37 mouse cellular contexts compared by ENCODE assay signal in the genomic region with DNA sequence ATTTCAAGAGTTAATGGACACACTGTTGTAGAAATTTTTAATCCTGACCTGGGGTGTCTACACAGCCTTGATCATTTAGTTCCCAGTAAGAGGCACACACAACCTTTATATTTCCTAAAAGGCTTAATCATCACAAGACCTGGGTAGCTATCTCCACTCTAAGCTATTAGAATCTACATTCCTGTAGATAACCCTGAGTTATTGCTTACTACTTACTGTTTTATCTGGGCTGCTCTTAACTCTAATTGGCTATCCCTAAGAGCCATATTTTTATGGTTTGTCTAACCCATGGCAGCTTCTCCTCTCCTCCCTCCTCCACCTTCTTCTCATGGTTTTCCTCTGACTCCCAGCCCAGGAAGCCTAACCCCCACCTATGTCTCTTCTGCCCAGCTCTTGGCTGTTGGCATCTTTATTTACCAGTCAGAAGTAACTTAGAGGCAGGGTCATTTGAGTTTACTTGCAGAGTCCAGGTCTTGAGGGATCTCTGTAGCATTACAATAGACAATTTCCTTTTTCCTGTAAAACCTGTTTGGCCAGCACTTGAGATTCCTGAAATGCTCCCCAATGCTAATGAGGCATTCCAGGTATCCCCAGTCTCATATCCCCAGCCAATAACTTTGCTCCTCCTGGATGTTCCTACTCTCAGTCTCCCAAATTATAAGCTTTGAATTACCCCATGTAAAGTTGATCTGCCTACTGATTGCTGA. TPM values are rescaled to one million over a fixed set of nuclear protein-coding genes. Genes with fewer than 3 reads are reported as not detected.
A peak's percentile ranks its signal among the peaks of the same experiment; 100 is the strongest.
DNase-seq lines count a peak whose midpoint lies in the region; ATAC-seq and TF ChIP-seq lines count a peak whose summit lies in the region.
"Had no signal": no experiment of that assay in that cellular context is flagged by ENCODE, and none has a peak within 500 bp of the region (broad histone marks: within the 10 kb centered on the region; RNA-seq: fewer than 3 reads in every experiment).

No protein-coding gene starts in this region.

- ATAC-seq in embryonic facial prominence, embryonic 14.5 days (ENCODE audit: low read depth) = no peak; the same call in 1 of the 2 replicates
- 0 out of 2 replicates have a peak, but pooled peaks have one; percentile 35 for ATAC-seq in lung, embryonic 15.5 days (ENCODE audit: borderline replicate concordance, extremely low read depth, low FRiP score, low TSS enrichment)
- ATAC-seq in hindbrain, postnatal 0 days = no peak
- no peak for ATAC-seq in liver, embryonic 12.5 days
- ATAC-seq: forebrain, embryonic 13.5 days; liver, postnatal 0 days; midbrain, embryonic 15.5 days; Patski had no signal

- peak; percentile 24 for DNase-seq in embryonic facial prominence, embryonic 14.5 days (ENCODE audit: low spot score)
- DNase-seq in embryonic facial prominence, embryonic 10.5 days (ENCODE audit: low spot score) = no peak
- peak; percentile 65 for DNase-seq in lung, postnatal 25 days (ENCODE audit: low spot score)
- no peak for DNase-seq in hindbrain, postnatal 0 days (ENCODE audit: low spot score)
- DNase-seq: adrenal gland, postnatal 25 days; cerebellum, adult 11-12 months; cerebellum, postnatal 10 days; gastrocnemius, postnatal 14 days; heart, postnatal 36 days; kidney, postnatal 25 days; liver, postnatal 0 days; right cerebral cortex, postnatal 25 days; thymus, postnatal 14 days had no signal

- H3K27ac ChIP-seq in embryonic facial prominence, embryonic 14.5 days (replicated peaks; ENCODE audit: low read depth, low read length) = no peak overlapping the region
- H3K27ac ChIP-seq in embryonic facial prominence, embryonic 10.5 days (replicated peaks) = no peak overlapping the region
- H3K27ac ChIP-seq in ES-Bruce4 (ENCODE audit: insufficient read depth, low read length) = peak overlapping the region; percentile 25; the same call in 1 of the 2 replicates
- H3K27ac ChIP-seq in lung, embryonic 15.5 days = peak overlapping the region; percentile 6; the same call in 1 of the 2 replicates
- no peak overlapping the region for H3K27ac ChIP-seq in hindbrain, postnatal 0 days
- H3K27ac ChIP-seq in liver, embryonic 12.5 days = no peak overlapping the region
- H3K27ac ChIP-seq: embryonic facial prominence, embryonic 15.5 days; forebrain, embryonic 13.5 days; hindbrain, embryonic 13.5 days; left cerebral cortex, adult 2 months; limb, embryonic 13.5 days; midbrain, embryonic 10.5 days; midbrain, embryonic 15.5 days; stomach, embryonic 15.5 days had no signal

- H3K4me2 ChIP-seq in embryonic facial prominence, embryonic 14.5 days (ENCODE audit: low read depth, low read length) = no peak overlapping the region
- H3K4me2 ChIP-seq in lung, embryonic 15.5 days = no peak overlapping the region
- H3K4me2 ChIP-seq in hindbrain, postnatal 0 days (ENCODE audit: low read depth, low read length) = no peak overlapping the region
- H3K4me2 ChIP-seq in liver, embryonic 12.5 days = no peak overlapping the region
- H3K4me2 ChIP-seq: embryonic facial prominence, embryonic 15.5 days; forebrain, embryonic 13.5 days; heart, embryonic 11.5 days; hindbrain, embryonic 13.5 days; limb, embryonic 13.5 days; liver, embryonic 11.5 days; midbrain, embryonic 15.5 days; stomach, embryonic 15.5 days had no signal

- H3K4me1 ChIP-seq in embryonic facial prominence, embryonic 14.5 days (ENCODE audit: control insufficient read depth, insufficient read depth, low read length) = no peaks in the 10 kb centered on the region
- peaks cover 5% of the 10 kb centered on the region; the same call in 1 of the 2 replicates for H3K4me1 ChIP-seq in embryonic facial prominence, embryonic 10.5 days
- H3K4me1 ChIP-seq in ES-Bruce4 (ENCODE audit: control insufficient read depth, insufficient read depth, low read length) = peaks cover 8% of the 10 kb centered on the region
- 0 out of 2 replicates have a peak, but pooled peaks cover 2% of the 10 kb centered on the region for H3K4me1 ChIP-seq in lung, embryonic 15.5 days
- H3K4me1 ChIP-seq in hindbrain, postnatal 0 days (ENCODE audit: insufficient read depth, low read length) = no peaks in the 10 kb centered on the region
- H3K4me1 ChIP-seq in liver, embryonic 12.5 days = no peaks in the 10 kb centered on the region
- H3K4me1 ChIP-seq: embryonic facial prominence, embryonic 15.5 days; forebrain, embryonic 13.5 days; hindbrain, embryonic 13.5 days; limb, embryonic 13.5 days; midbrain, embryonic 10.5 days; midbrain, embryonic 15.5 days; stomach, embryonic 15.5 days had no signal

- H3K4me3 ChIP-seq in embryonic facial prominence, embryonic 14.5 days (ENCODE audit: low read depth, low read length) = no peak overlapping the region
- H3K4me3 ChIP-seq in embryonic facial prominence, embryonic 10.5 days = no peak overlapping the region
- no peak overlapping the region for H3K4me3 ChIP-seq in ES-Bruce4 (ENCODE audit: low read depth, low read length)
- H3K4me3 ChIP-seq in lung, embryonic 15.5 days = no peak overlapping the region
- no peak overlapping the region for H3K4me3 ChIP-seq in hindbrain, postnatal 0 days (ENCODE audit: low read length)
- no peak overlapping the region for H3K4me3 ChIP-seq in liver, embryonic 12.5 days
- H3K4me3 ChIP-seq: embryonic facial prominence, embryonic 15.5 days; forebrain, embryonic 13.5 days; hindbrain, embryonic 13.5 days; left cerebral cortex, adult 2 months; limb, embryonic 13.5 days; midbrain, embryonic 10.5 days; midbrain, embryonic 15.5 days; stomach, embryonic 15.5 days had no signal

- H3K9me3 ChIP-seq in embryonic facial prominence, embryonic 14.5 days (ENCODE audit: control insufficient read depth, low read length) = no peaks in the 10 kb centered on the region
- H3K9me3 ChIP-seq in embryonic facial prominence, embryonic 10.5 days = no peaks in the 10 kb centered on the region
- no peaks in the 10 kb centered on the region for H3K9me3 ChIP-seq in ES-Bruce4 (replicated peaks; ENCODE audit: control insufficient read depth, insufficient read depth, low read length, poor library complexity, severe bottlenecking)
- H3K9me3 ChIP-seq in lung, embryonic 15.5 days = no peaks in the 10 kb centered on the region
- no peaks in the 10 kb centered on the region for H3K9me3 ChIP-seq in hindbrain, postnatal 0 days (ENCODE audit: low read length)
- no peaks in the 10 kb centered on the region for H3K9me3 ChIP-seq in liver, embryonic 12.5 days (replicated peaks)
- H3K9me3 ChIP-seq: embryonic facial prominence, embryonic 15.5 days; forebrain, embryonic 13.5 days; hindbrain, embryonic 13.5 days; limb, embryonic 13.5 days; midbrain, embryonic 10.5 days; midbrain, embryonic 15.5 days; stomach, embryonic 15.5 days had no signal

- no peak for TF ChIP-seq CTCF in ES-Bruce4 (IDR thresholded peaks at IDR 0.05; ENCODE audit: low read depth, low read length)
- no peak for TF ChIP-seq CTCF in hindbrain, postnatal 0 days (IDR thresholded peaks at IDR 0.05; ENCODE audit: low read depth)

- TF ChIP-seq POLR2A in ES-Bruce4 (IDR thresholded peaks at IDR 0.05; ENCODE audit: insufficient read depth, low read length) = no peak

- no peak for TF ChIP-seq EP300 in ES-Bruce4 (IDR thresholded peaks at IDR 0.05; ENCODE audit: insufficient read depth, low read depth, low read length)

- H3K9ac ChIP-seq in embryonic facial prominence, embryonic 14.5 days (ENCODE audit: low read depth, low read length) = no peak overlapping the region
- H3K9ac ChIP-seq in ES-Bruce4 (ENCODE audit: low read depth, poor library complexity, severe bottlenecking) = no peak overlapping the region
- H3K9ac ChIP-seq in lung, embryonic 15.5 days = no peak overlapping the region
- H3K9ac ChIP-seq in hindbrain, postnatal 0 days (replicated peaks; ENCODE audit: low read length) = no peak overlapping the region
- no peak overlapping the region for H3K9ac ChIP-seq in liver, embryonic 12.5 days
- H3K9ac ChIP-seq: embryonic facial prominence, embryonic 15.5 days; forebrain, embryonic 13.5 days; hindbrain, embryonic 13.5 days; limb, embryonic 13.5 days; liver, postnatal 0 days; midbrain, embryonic 15.5 days; stomach, embryonic 15.5 days had no signal

- H3K27me3 ChIP-seq in embryonic facial prominence, embryonic 14.5 days (replicated peaks; ENCODE audit: control insufficient read depth, insufficient read depth, low read length) = no peaks in the 10 kb centered on the region
- H3K27me3 ChIP-seq in embryonic facial prominence, embryonic 10.5 days (replicated peaks; ENCODE audit: low read depth, poor library complexity, severe bottlenecking) = no peaks in the 10 kb centered on the region
- H3K27me3 ChIP-seq in ES-Bruce4 (ENCODE audit: control insufficient read depth, insufficient read depth, low read length, poor library complexity, severe bottlenecking) = no peaks in the 10 kb centered on the region
- no peaks in the 10 kb centered on the region for H3K27me3 ChIP-seq in lung, embryonic 15.5 days
- H3K27me3 ChIP-seq in hindbrain, postnatal 0 days (ENCODE audit: insufficient read depth, low read length) = no peaks in the 10 kb centered on the region
- H3K27me3 ChIP-seq in liver, embryonic 12.5 days (replicated peaks) = no peaks in the 10 kb centered on the region
- H3K27me3 ChIP-seq: embryonic facial prominence, embryonic 15.5 days; forebrain, embryonic 13.5 days; hindbrain, embryonic 13.5 days; limb, embryonic 13.5 days; midbrain, embryonic 15.5 days; Patski; stomach, embryonic 15.5 days had no signal

- no peaks in the 10 kb centered on the region for H3K36me3 ChIP-seq in embryonic facial prominence, embryonic 14.5 days (ENCODE audit: control insufficient read depth, insufficient read depth, low read length)
- no peaks in the 10 kb centered on the region for H3K36me3 ChIP-seq in embryonic facial prominence, embryonic 10.5 days (replicated peaks)
- H3K36me3 ChIP-seq in ES-Bruce4 (ENCODE audit: control insufficient read depth, insufficient read depth, low read length, poor library complexity, severe bottlenecking) = no peaks in the 10 kb centered on the region
- no peaks in the 10 kb centered on the region for H3K36me3 ChIP-seq in lung, embryonic 15.5 days
- no peaks in the 10 kb centered on the region for H3K36me3 ChIP-seq in hindbrain, postnatal 0 days (ENCODE audit: insufficient read depth, low read length)
- H3K36me3 ChIP-seq in liver, embryonic 12.5 days = no peaks in the 10 kb centered on the region
- H3K36me3 ChIP-seq: embryonic facial prominence, embryonic 15.5 days; hindbrain, embryonic 13.5 days; limb, embryonic 13.5 days; midbrain, embryonic 10.5 days; midbrain, embryonic 15.5 days; stomach, embryonic 15.5 days had no signal

RNA-seq across cellular contexts. Expression of gene Gc, which starts 50.2 kb away (rescaled TPM):
- not detected in 2 replicates for polyA plus RNA-seq in embryonic facial prominence, embryonic 14.5 days (2014; fragmentation: Nextera tagmentation; extraction: Ambion mirVana)
- not detected in 2 replicates for polyA plus RNA-seq in embryonic facial prominence, embryonic 10.5 days (2016; fragmentation: Nextera tagmentation; extraction: Ambion mirVana)
- 2.9 TPM in 1 of 2 replicates, not detected in the other for polyA plus RNA-seq in ES-Bruce4 (2011; ENCODE audit: insufficient read depth, insufficient read length, low read depth, missing spikeins)
- 0.70 and 2.2 TPM in 2 replicates for polyA plus RNA-seq in lung, embryonic 15.5 days (2015; fragmentation: Nextera tagmentation; extraction: Ambion mirVana)
- 0.42 TPM in 1 of 2 replicates, not detected in the other for total RNA-seq in hindbrain, postnatal 0 days (2014; rRNA removed)
- polyA plus RNA-seq in hindbrain, postnatal 0 days (2015; fragmentation: Nextera tagmentation; extraction: Ambion mirVana) = 0.15 and 0.30 TPM in 2 replicates
- 33.7 and 47.2 TPM in 2 replicates for polyA plus RNA-seq in liver, embryonic 12.5 days (2016; fragmentation: Nextera tagmentation; extraction: Ambion mirVana)
- total RNA-seq: adrenal gland, postnatal 25 days; common myeloid progenitor, adult 5-6 weeks; gastrocnemius, postnatal 14 days; granulocyte monocyte progenitor cell, adult 5-6 weeks; heart, postnatal 36 days; layer of hippocampus, adult 18-20 months; layer of hippocampus, postnatal 10 days; left cerebral cortex, adult 2 months; left cerebral cortex, postnatal 36 days; megakaryocyte progenitor cell, adult 5-6 weeks; MEL; neutrophil, adult 5-6 weeks had no signal
- polyA plus RNA-seq: embryonic facial prominence, embryonic 15.5 days; forebrain, embryonic 13.5 days; hindbrain, embryonic 13.5 days; limb, embryonic 13.5 days; midbrain, embryonic 10.5 days; midbrain, embryonic 15.5 days; neural tube, embryonic 11.5 days; urinary bladder, adult 2 months had no signal

Comparison
In these comparisons a context has a peak if more than half of its experiments do, and no peak if none do; other contexts are left out.
1. DNase-seq: peak in embryonic facial prominence, embryonic 14.5 days (single experiment) and lung, postnatal 25 days (single experiment); none in embryonic facial prominence, embryonic 10.5 days (single experiment) and hindbrain, postnatal 0 days (single experiment).
2. H3K27ac ChIP-seq: peak in ES-Bruce4 (single experiment) and lung, embryonic 15.5 days (single experiment); none in embryonic facial prominence, embryonic 14.5 days (single experiment), embryonic facial prominence, embryonic 10.5 days (single experiment), hindbrain, postnatal 0 days (single experiment) and liver, embryonic 12.5 days (single experiment).